Mouse (Mus musculus) forebrain, embryonic 10.5 days (tissue): ENCODE measurements around the gene Vkorc1l1. TPM values are rescaled to one million over a fixed set of nuclear protein-coding genes. Genes with fewer than 3 reads are reported as not detected.

Experiments used
- DNase-seq: peaks from one replicate; pipeline ENCODE4 v3.0.0-alpha.2; 2017; ENCODE audit warnings: low spot score; ENCODE audit errors: extremely low spot score
- H3K27ac ChIP-seq: fragments of 300-500 bp; sonication (generic); 2 replicates; pipeline ENCODE4 v1.5.1; 2016; ENCODE audit warnings: mild to moderate bottlenecking
- H3K27me3 ChIP-seq: fragments of 300-500 bp; sonication (generic); 2 replicates; pipeline ENCODE4 v1.6.1; 2016; ENCODE audit warnings: mild to moderate bottlenecking; ENCODE audit not compliant: poor library complexity, severe bottlenecking
- H3K36me3 ChIP-seq: fragments of 300-500 bp; sonication (generic); replicated peaks from 2 replicates; pipeline ENCODE4 v1.6.1; 2016; ENCODE audit warnings: mild to moderate bottlenecking, moderate library complexity
- H3K4me1 ChIP-seq: fragments of 300-500 bp; sonication (generic); 2 replicates; pipeline ENCODE4 v1.6.1; 2016
- H3K4me3 ChIP-seq: fragments of 300-500 bp; sonication (generic); 2 replicates; pipeline ENCODE4 v1.5.1; 2016; ENCODE audit warnings: mild to moderate bottlenecking, moderate library complexity
- H3K9me3 ChIP-seq: fragments of 300-500 bp; sonication (generic); 2 replicates; pipeline ENCODE4 v1.6.1; 2016; ENCODE audit warnings: mild to moderate bottlenecking, moderate library complexity
- whole genome bisulfite sequencing: fragments of 180-500 bp; shearing (Covaris S2); methylation state at CpG from one replicate; pipeline ENCODE4 v1.1.7; 2016; 5-methylcytosine and 5-hydroxymethylcytosine counted together
- polyA plus RNA-seq: library from polyadenylated mRNA; unstranded; fragments of >200 nt; fragmentation: Nextera tagmentation; extraction: Ambion mirVana; gene quantifications from 2 replicates; pipeline ENCODE4 v1.2.1, GENCODE M21; 2016

Gene Vkorc1l1
- polyA plus RNA-seq, 1 experiment from 2014 or later = 33.0 TPM

DNA sequence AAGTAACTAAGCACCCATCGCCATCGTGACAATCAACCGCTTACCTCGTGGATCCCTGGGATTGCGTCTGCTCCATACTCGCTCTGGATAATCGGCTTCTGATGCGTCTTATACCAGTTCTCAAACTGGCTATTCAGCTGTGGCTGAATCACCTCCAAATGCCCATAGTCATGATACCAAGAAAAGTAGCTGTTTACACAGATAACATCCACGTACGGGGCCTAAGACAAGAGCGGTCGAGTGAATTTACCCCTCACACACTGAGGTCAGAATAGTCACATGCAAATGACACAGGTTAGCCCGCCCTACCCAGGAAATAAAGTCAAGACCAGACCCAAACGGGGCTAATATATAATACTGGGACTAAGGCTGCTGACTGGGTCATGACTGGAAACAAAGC, 51.6 kb downstream of the Vkorc1l1 start:
- Histone ChIP-seq H3K4me1 (no peaks in the 10 kb centered on the region), H3K9me3 (no peaks in the 10 kb centered on the region), H3K4me3 (no peak overlapping the region), H3K27me3 (no peaks in the 10 kb centered on the region), H3K27ac (no peak overlapping the region), H3K36me3 (peaks cover 42% of the 10 kb centered on the region)
- 93% methylated on average over 14 of the region's 14 CpGs for WGBS
- DNase-seq = no peak

DNA sequence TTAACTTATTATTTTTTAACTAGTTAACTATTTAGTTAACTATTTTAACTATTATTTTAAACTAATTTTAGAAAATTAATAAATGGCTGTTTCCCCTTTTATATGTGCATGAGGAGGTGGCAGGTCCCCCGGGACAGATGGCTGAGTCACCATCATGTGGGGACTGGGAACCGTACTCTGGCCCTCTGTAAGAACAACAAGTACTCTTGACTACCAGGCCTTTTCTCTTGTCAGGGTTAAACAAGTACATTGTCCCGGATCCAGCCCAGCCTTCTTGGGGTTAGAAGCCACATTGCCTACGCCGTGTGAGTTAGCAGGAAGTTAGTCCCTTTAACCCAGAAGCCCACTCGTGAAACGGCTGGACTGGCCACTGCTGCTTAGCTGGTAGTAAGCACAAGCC, 53.2 kb downstream of the Vkorc1l1 start:
- 91% methylated on average over 7 of the region's 7 CpGs for WGBS
- no peaks in the 10 kb centered on the region for H3K9me3 ChIP-seq
- peaks cover 26% of the 10 kb centered on the region for H3K36me3 ChIP-seq
- no peak for DNase-seq
- H3K4me1 ChIP-seq = no peaks in the 10 kb centered on the region
- H3K4me3 ChIP-seq = no peak overlapping the region
- H3K27ac ChIP-seq = no peak overlapping the region
- no peaks in the 10 kb centered on the region for H3K27me3 ChIP-seq

DNA sequence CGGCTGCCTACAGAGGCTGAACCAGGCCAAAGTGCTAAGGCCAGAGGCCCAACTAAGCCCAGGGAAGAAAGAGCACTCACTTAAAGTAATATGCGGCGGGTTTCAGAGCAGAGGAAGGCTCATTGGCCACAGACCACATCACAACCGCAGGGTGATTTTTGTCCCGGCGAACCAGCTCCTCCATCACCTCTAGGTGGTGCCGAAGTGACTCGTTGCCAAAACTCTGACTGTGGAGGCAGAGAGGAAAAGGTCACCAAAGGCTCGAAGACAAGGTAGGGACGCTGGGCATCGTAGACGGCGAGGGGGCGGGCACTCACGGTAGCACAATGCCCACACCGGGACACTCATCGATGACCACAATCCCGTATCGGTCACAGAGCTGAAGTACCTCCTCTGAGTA, 55.9 kb downstream of the Vkorc1l1 start:
- WGBS = 75% methylated on average over 19 of the region's 19 CpGs
- H3K4me3 ChIP-seq = no peak overlapping the region
- peaks cover 21% of the 10 kb centered on the region for H3K36me3 ChIP-seq
- DNase-seq = no peak
- no peaks in the 10 kb centered on the region for H3K9me3 ChIP-seq
- no peak overlapping the region for H3K27ac ChIP-seq
- peaks cover 15% of the 10 kb centered on the region for H3K4me1 ChIP-seq
- no peaks in the 10 kb centered on the region for H3K27me3 ChIP-seq

DNA sequence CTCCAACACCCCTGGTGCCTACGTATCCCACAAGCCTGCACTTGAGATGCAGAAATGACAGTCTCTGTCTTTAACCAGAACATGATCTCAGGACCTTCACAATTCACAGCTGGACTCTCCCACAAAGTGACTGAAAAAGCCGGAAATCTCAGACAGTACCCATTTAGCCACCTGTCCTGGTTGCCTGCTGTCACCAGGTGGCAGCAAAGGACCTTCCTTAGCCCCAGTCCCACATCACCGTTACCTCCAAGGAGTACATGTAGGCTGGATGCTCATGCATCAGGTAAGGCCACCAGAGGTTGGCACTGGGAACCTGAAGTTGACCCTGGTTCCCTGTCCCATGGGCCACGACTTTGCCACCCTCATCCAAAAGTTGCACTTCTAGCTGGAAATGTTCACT, 57.3 kb downstream of the Vkorc1l1 start:
- no peak overlapping the region for H3K4me3 ChIP-seq
- peaks cover 11% of the 10 kb centered on the region for H3K27me3 ChIP-seq
- peaks cover 15% of the 10 kb centered on the region for H3K36me3 ChIP-seq
- WGBS = 45% methylated on average over 4 of the region's 4 CpGs
- peaks cover 22% of the 10 kb centered on the region for H3K4me1 ChIP-seq
- DNase-seq = peak; percentile 36
- no peak overlapping the region for H3K27ac ChIP-seq
- peaks cover under 1% of the 10 kb centered on the region; the same call in 1 of the 2 replicates for H3K9me3 ChIP-seq

DNA sequence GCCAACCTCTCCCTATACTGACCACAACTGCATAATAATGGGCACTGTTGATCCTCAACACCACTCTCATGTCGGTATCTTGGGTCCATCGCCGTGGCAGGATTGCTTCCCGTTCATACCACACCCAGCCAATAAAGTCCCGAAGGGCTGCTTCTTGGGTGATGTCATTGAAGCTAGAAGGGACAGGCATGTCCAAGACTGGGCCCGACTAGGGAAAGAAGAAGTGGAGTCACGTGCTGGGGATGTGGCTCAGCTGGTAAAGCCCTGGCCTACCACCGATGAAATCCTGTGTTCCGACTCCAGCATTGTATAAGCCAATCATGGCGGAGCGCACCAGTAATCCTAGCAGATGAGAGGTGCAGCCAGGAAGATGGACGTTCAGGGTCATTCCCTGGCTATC, 59.0 kb downstream of the Vkorc1l1 start:
- no peak for DNase-seq
- Histone ChIP-seq H3K4me3 (no peak overlapping the region), H3K27ac (no peak overlapping the region), H3K4me1 (peaks cover 22% of the 10 kb centered on the region), H3K36me3 (peaks cover 10% of the 10 kb centered on the region), H3K27me3 (peaks cover 11% of the 10 kb centered on the region), H3K9me3 (peaks cover 17% of the 10 kb centered on the region)
- 94% methylated on average over 12 of the region's 12 CpGs for WGBS

DNA sequence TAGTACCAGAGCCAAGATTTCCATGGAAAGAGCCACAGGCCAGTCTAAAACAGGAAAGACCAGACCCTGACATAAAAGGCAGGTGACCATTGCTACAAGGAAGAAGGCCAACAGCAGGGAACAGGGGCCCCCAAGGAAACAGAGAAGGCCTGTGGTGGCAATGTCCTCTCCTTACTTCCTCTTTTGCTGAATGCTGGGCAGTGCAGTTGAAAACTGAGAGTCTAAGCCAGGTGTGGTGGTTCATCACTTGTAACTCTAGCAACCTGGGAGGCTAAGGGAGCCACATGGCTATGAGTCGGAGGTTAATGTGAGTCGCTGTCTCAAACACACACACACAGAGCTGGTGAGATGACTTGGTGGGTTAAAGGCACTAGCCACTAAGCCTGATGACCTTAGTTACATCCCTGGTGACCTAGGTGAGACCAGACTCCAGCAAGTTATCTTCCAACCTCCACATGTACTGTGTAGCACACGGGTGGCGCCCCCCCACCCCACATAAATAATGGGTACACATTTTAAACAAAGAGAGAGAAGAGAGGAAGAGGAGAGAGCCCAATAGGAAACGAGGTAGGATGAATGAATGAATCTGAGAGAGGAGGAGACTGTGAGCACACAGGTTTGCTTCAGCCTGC, 59.7 kb downstream of the Vkorc1l1 start:
- Histone ChIP-seq H3K27ac (peak overlapping the region; percentile 88; the same call in 1 of the 2 replicates), H3K9me3 (peaks cover 21% of the 10 kb centered on the region), H3K4me1 (peaks cover 22% of the 10 kb centered on the region), H3K4me3 (peak overlapping the region; percentile 67), H3K36me3 (peaks cover 10% of the 10 kb centered on the region), H3K27me3 (peaks cover 11% of the 10 kb centered on the region)
- DNase-seq = no peak
- 77% methylated on average over 5 of the region's 5 CpGs for WGBS

DNA sequence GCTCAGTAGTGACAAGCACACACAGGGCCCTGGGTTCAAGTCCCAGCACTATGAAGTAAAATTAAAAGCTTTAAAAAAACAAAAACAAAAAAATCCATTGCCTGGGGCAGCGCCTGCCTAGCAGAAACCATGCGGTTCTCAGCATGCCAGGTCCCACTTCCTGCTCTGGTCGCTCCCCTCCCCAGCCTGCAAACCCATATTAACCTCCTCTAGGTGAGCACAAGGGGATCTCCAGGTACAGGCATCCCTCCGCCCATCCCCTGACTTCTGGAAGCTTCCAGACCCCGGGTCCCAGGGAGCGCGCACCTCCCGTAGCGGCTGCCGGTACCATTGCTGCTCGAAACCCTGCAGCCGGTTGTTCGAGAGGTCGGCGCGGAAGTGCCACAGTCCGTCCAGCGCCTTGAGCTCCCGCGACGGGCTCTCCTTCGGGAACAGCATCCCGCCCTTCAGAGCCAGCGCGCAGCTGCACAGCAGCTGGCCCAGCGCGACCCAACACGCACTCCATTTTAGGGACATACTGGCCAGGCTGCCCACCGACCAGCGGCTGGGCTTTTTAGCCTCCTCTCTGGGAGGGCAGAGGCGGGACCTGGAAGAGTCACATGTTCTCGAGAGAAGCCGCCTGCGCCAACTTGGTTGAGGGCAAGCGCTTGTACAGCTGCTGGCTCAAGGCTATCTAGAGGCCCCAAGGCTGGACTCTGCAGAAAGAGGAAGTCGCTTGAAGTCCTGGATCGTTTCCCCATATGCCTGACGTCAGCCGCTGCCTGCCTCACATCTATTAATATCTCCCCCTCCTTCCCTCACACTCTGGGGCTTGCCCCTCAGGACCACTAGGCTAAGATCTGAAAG, 60.8 kb downstream of the Vkorc1l1 start, which contains the start of gene Gusb:
TSS of gene Gusb (minus strand) at position 749 of the 846 bp plus-strand sequence.
- DNase-seq = peak; percentile 73

DNA sequence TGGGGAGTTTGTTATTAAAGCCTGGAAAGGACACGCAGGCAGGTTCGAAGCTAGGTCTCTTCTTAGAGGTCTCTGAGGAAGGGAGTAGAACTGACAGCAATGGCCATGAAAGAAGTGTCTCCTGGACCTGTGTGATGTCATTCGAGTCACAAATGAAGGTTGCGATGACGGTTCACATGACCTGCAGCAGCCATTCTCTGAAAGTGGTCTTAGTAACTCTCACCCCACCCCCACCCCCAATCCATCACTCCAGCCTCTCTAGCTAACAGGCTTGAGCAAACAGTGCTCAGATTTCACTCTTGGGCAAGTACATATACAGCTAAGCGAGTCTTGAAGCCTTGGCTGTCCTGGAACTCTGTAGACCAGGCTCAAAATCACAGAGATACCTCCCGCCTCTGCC, 61.5 kb downstream of the Vkorc1l1 start:
- H3K36me3 ChIP-seq = peaks cover 4% of the 10 kb centered on the region; the same call in 1 of the 2 replicates
- H3K9me3 ChIP-seq = peaks cover 21% of the 10 kb centered on the region
- H3K4me3 ChIP-seq = peak overlapping the region; percentile 67
- DNase-seq = no peak
- H3K27ac ChIP-seq = peak overlapping the region; percentile 88
- peaks cover 11% of the 10 kb centered on the region for H3K27me3 ChIP-seq
- 72% methylated on average over 7 of the region's 7 CpGs for WGBS
- H3K4me1 ChIP-seq = peaks cover 22% of the 10 kb centered on the region

More for the DNA sequence above, 60.8 kb downstream of the Vkorc1l1 start, which contains the start of gene Gusb:
- 2% methylated on average over 39 of the region's 39 CpGs for WGBS
- H3K27me3 ChIP-seq = peaks cover 11% of the 10 kb centered on the region
- H3K4me1 ChIP-seq = peaks cover 22% of the 10 kb centered on the region
- peaks cover 9% of the 10 kb centered on the region for H3K36me3 ChIP-seq
- H3K27ac ChIP-seq = peak within 1 kb of the TSS; percentile 88
- peaks cover 21% of the 10 kb centered on the region for H3K9me3 ChIP-seq
- peak within 1 kb of the TSS; percentile 67 for H3K4me3 ChIP-seq

DNA sequence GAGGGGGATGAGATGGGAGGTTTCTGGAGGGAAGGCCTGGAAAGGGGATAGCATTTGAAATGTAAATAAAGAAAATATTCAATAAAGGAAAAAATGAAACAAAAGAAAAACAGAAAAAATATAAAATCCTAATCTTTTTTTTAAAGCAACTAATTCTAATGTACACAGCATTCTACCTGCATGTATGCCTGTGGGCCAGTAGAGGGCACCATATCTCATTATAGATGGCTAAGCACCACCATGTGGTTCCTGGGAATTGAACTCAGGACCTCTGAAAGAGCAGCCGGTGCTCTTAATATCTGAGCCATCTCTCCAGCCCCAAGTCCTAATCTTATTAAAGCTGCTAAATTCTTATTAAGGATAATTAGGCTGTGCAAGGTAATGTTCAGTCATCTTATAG, 65.6 kb downstream of the Vkorc1l1 start:
- Histone ChIP-seq H3K36me3 (peaks cover 24% of the 10 kb centered on the region), H3K4me3 (no peak overlapping the region), H3K27me3 (peaks cover 11% of the 10 kb centered on the region), H3K4me1 (peaks cover 11% of the 10 kb centered on the region), H3K27ac (no peak overlapping the region), H3K9me3 (peaks cover 39% of the 10 kb centered on the region)
- 80% methylated on average over 1 of the region's 1 CpGs for WGBS
- no peak for DNase-seq

DNA sequence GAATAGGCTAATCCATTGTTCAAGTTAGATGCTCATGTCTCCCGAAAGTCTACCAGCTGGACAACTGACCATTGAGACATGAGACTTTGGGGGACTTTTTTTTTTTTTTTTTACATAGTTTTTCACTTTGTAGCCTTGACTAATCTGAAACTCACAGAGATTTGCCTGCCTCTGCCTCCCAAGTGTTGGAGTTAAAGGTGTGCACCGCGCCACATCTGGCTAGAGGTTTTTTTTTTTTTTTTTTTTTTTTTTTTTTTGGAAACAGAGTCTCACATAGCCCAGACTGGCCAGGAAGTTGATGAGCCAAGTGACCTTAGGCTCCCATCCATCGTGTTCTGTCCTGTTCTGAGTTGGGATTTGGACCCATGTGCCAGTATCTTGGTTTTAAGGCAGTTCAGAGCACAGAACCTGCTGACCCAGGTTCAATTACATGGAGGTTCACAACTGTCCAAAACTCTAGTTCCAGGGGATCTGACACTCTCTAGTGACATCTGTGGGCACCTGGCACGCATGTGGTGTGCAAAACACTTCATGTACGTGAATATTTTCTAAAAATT, 66.3 kb downstream of the Vkorc1l1 start:
- H3K4me1 ChIP-seq = peaks cover 3% of the 10 kb centered on the region
- H3K4me3 ChIP-seq = no peak overlapping the region
- no peak for DNase-seq
- WGBS = 80% methylated on average over 6 of the region's 6 CpGs
- peaks cover 39% of the 10 kb centered on the region for H3K9me3 ChIP-seq
- H3K27me3 ChIP-seq = peaks cover 7% of the 10 kb centered on the region; the same call in 1 of the 2 replicates
- H3K27ac ChIP-seq = no peak overlapping the region
- H3K36me3 ChIP-seq = peaks cover 32% of the 10 kb centered on the region

DNA sequence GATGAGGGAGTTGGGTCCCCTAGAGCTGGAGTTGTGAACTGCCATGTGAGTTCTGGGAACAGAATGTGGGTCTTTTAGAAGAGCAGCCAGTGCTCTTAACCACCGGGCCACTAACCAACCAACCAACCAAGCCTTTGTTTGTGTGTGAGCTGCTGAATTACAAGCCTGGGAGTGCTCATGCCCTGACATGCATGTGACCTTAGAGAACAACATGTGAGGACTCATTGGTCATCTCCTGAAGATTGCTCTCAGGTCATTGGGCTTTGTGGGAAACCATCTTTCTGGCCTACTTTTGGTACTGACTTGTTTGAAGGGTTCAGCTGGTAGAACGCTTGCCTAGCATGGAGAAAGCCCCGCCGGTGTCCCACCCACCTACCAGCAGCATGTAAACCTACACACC, 68.0 kb downstream of the Vkorc1l1 start:
- DNase-seq = no peak
- WGBS = 94% methylated on average over 4 of the region's 4 CpGs
- H3K27me3 ChIP-seq = no peaks in the 10 kb centered on the region
- H3K27ac ChIP-seq = no peak overlapping the region
- H3K4me3 ChIP-seq = no peak overlapping the region
- H3K36me3 ChIP-seq = peaks cover 43% of the 10 kb centered on the region
- H3K4me1 ChIP-seq = no peaks in the 10 kb centered on the region
- H3K9me3 ChIP-seq = peaks cover 32% of the 10 kb centered on the region

DNA sequence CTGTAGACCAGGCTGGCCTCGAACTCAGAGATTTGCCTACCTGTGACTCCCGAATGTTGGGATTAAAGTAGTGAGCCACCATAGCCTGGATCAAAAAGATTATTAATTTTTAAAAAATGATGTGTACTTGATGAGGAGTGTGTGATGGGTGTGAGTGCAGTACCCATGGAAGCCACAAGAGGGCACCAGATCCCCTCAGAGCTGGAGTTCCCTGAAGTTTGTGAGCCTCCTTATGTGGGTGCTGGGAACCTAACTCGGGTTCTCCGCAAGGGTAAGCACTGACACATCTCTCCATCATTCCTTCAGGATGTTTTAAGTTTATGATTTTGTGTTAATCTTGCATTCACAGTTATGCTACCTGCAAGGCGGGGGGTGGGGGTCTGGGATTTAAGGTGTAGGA, 69.2 kb downstream of the Vkorc1l1 start:
- no peak for DNase-seq
- 94% methylated on average over 5 of the region's 5 CpGs for WGBS
- Histone ChIP-seq H3K27ac (no peak overlapping the region), H3K4me1 (no peaks in the 10 kb centered on the region), H3K27me3 (no peaks in the 10 kb centered on the region), H3K36me3 (peaks cover 55% of the 10 kb centered on the region), H3K4me3 (no peak overlapping the region), H3K9me3 (peaks cover 20% of the 10 kb centered on the region)

DNA sequence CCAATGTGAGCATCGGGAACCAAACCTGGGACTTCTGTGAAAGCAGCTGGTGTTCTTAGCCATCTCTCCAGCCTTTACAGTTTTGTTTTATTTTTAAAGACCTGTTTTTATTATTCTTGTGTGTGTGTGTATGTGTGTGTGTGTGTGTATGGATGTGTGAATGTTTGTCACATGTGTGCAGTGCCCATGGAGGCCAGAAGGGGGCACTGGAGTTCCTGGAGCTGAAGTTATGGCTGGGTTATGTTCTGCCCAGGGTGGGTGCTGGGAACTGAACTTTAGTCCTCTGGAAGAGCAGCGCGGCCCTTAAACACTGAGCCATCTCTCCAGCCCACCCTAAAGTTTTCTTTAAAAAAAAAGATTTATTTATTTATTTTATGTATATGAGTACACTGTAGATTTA, 73.3 kb downstream of the Vkorc1l1 start:
- no peak overlapping the region for H3K4me3 ChIP-seq
- H3K36me3 ChIP-seq = peaks cover 76% of the 10 kb centered on the region
- WGBS = 96% methylated on average over 3 of the region's 3 CpGs

More for the DNA sequence above, 73.3 kb downstream of the Vkorc1l1 start:
- H3K27me3 ChIP-seq = no peaks in the 10 kb centered on the region
- H3K9me3 ChIP-seq = peaks cover 17% of the 10 kb centered on the region
- no peak overlapping the region for H3K27ac ChIP-seq
- DNase-seq = no peak
- H3K4me1 ChIP-seq = peaks cover 6% of the 10 kb centered on the region; the same call in 1 of the 2 replicates
